Mouse (Mus musculus): ENCODE results near the gene Pdzd2.

The Pdzd2 gene

DNA sequence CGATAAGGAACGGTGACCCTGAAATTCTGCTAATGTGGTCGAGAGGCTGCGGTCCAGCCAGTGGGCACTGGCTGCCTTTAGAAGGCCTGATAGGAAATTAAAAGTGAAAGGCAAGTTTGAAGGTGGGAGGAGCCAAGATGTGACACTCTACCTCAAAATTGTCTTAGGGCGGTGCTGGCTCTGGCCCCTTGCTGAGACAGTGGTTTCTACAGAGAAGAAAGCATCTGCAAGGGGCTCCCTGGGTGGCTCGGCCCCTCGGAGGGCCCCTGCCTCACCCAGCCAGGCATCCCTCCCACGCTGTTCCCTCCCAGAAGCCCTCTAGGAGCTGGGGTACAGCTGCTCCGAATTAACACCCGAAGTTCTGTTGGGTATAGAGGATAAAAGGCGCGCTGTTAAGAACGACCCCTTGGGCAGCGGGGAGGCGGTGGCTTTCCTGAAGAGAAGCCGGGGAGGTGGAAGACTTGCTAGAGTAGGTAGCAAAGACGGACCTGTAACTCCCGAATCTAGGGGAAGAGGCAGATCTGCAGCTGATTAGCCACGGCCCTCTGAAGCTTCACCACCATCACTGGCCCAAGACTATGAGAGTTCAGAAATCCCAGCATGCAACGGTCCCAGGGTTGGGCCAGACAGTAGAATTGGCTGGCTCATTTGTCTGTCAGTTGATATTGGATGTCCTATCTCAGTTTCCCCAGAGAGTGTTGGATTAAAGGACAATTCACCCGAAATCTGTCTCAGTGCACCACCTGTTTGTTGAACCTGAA is 71.8 kb downstream of the Pdzd2 start:
- DNase-seq (ENCODE audit: low spot score in 2 of 2) = no peak

GRCm38 (mm10) chr15:12665946-12666345 is 73.8 kb downstream of the Pdzd2 start:
- no peak for DNase-seq (ENCODE audit: low spot score in 2 of 2)

GRCm38 (mm10) chr15:12663351-12663750 is 76.4 kb downstream of the Pdzd2 start:
- no peak for DNase-seq (ENCODE audit: low spot score in 2 of 2)

DNA sequence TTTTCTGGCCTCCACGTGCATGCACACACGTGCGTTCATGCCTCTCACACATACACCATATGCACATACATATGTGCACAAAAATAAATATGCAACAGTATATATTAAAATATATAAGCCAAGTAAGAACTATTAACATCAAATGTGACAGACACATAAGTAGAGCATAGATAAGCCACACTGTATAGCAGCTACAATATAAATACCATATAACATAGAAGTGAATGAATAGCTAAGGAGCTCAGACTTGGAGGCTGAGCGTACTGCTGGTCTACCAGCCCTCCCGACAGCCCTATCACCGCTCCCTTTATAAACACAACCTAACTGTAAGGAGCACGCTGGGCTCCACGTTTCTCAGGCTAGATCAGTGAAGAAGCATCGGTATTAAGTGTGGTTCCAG is 79.4 kb downstream of the Pdzd2 start:
- DNase-seq (ENCODE audit: low spot score in 2 of 2) = no peak

- DNase-seq (ENCODE audit: low spot score in 2 of 2) = no peak
Measured at GRCm38 (mm10) chr15:12655959-12656662, 83.6 kb downstream of the Pdzd2 start.

DNA sequence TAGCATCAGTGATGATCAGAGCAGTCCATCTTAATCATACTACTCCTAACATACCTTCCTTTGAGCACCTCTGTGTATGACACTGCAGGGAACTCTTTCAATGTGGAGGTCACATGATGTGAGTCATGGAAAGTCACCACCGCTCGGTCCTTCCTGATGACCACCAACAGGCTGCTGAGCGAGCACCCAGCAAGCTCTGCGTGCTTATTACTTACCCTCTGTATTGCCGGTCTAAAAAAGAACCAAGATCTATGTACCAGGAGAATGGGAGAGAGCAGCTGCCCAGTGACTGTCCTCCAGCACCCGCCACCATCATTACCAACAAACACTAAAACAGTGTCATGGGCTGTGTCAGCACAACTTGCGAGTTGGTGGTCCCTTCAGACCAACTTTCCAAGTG is 84.4 kb downstream of the Pdzd2 start:
- DNase-seq (ENCODE audit: low spot score in 2 of 2) = no peak

- DNase-seq (ENCODE audit: low spot score in 2 of 2) = no peak
Measured at GRCm38 (mm10) chr15:12652336-12653031, 87.2 kb downstream of the Pdzd2 start.

DNA sequence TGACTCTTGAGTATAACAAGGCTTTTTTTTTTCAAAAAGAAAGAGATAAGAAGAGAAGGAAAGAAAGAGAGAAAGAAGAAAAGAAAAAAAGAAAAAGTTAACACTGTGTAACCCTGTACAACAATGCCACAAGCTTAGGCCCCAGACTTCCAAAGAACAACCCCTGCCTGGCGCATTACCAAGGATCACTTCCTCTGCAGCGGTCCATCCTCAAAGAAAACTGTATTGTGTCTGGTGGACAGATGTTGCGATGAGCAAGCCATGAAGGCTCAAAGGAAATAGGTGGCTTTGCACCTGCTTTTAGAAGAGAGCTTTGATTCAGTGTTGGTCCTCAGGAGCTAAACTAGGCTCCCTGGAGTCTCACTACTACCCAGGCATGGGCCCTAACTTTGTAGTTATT is 89.5 kb downstream of the Pdzd2 start:
- no peak for DNase-seq (ENCODE audit: low spot score in 2 of 2)

DNA sequence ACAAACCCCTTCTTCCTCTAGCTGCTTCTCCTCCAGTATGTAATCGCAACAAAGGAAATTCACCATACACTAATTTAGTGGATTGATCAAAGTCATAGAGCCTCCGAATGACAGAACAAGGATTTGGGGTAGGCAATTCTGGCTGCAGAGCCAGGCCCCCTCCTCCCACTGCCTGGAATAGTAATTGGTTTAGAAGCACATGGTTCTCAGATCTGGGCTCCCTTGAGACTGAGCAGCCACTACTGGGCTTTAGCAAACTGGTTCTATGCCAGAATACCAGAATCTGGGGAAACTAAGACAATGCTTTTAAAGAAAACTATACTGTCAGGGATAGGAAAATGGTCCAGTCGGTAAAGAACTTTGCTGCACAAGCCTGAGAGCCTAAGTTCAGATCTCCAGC is 90.0 kb downstream of the Pdzd2 start:
- DNase-seq (ENCODE audit: low spot score in 2 of 2) = no peak

GRCm38 (mm10) chr15:12649131-12649530 is 90.6 kb downstream of the Pdzd2 start:
- DNase-seq (ENCODE audit: low spot score in 2 of 2) = no peak

DNA sequence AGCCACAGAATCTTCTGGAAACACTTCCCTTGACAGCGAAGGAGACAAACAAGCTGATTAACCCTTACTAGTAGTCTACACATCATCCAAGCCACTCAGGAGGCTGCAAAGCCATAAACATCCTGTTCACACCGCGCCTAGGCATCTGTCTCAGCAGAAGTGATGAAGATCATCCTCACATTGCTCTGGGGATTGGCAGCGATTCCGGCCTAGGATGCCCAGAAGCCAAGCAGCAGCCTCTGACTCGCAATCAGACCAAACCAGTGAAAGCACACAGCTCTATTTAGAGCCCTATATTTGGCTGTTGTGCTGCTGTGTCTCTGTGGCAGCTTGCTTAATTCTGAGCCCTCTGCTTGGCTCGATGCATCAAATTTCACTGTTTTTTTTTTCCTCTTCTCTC is 99.0 kb downstream of the Pdzd2 start:
- no peak for DNase-seq (ENCODE audit: low spot score in 2 of 2)

- no peak for DNase-seq (ENCODE audit: low spot score in 2 of 2)
Measured at GRCm38 (mm10) chr15:12639776-12640175, 99.9 kb downstream of the Pdzd2 start.

- DNase-seq (ENCODE audit: low spot score in 2 of 2) = no peak
Measured at GRCm38 (mm10) chr15:12639181-12639580, 100.5 kb downstream of the Pdzd2 start.

GRCm38 (mm10) chr15:12638370-12639030 is 101.2 kb downstream of the Pdzd2 start:
- no peak for DNase-seq (ENCODE audit: low spot score in 2 of 2)

DNA sequence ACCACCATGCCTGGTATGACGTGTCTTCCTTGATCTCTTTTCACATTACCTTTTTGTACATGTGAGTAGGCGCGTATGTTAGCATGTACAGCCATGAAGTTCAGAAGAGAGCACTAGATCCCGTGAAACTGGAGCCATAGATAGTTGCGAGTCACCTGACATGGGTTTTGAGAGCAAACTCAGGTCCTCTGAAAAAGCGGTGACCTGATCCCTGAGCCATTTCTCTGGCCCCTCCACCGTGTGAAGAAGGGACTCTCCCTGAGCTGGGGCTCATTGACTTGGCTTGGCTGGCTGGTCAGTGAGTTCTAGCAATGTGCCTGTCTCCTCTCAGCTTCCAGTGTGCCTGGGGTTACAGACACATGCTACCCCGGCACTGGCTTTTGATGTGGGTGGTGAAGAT is 102.2 kb downstream of the Pdzd2 start:
- DNase-seq (ENCODE audit: low spot score in 2 of 2) = no peak

GRCm38 (mm10) chr15:12636386-12636785 is 103.3 kb downstream of the Pdzd2 start:
- DNase-seq (ENCODE audit: low spot score in 2 of 2) = no peak

DNA sequence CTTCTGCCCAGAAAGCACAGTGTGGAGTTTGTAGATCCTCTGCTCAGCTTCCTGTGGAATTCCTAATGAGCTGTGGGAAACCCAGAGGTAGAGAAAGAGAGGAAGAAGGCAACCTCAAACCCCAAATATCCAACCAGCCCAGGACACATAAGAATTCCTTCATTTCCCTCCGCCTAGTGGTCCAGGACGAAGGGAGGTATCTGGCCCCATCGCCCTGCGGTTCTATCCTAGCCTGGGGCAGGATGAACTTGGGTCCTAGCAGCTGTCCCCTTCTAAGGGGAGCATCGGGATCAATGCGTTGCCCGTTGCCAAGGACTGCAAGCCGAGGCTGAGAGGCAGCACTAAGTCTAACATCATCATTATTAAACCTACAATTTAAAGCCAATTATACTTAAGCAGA is 104.8 kb downstream of the Pdzd2 start:
- no peak for DNase-seq (ENCODE audit: low spot score in 2 of 2)

- no peak for DNase-seq (ENCODE audit: low spot score in 2 of 2)
Measured at GRCm38 (mm10) chr15:12629164-12629563, 110.6 kb downstream of the Pdzd2 start.

GRCm38 (mm10) chr15:12628451-12628850 is 111.3 kb downstream of the Pdzd2 start:
- no peak for DNase-seq (ENCODE audit: low spot score in 2 of 2)

DNA sequence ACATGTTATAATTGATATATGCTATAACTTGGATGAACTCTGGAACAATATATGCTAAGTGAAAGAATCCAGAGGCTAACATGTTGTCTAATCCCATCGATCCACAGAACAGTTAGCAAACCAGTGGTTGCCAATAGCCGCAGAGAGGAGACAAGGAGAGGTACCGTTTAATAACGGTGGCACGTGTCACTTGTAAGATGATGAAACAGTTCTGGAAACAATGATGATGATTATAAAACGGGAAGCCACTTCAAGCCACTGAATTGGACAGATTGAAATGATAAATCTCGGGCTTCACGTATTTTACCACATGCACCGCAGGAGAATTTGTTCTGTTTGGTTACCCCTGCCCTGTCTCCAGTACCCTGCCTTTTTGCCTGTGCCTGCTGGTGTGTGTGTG is 112.8 kb downstream of the Pdzd2 start:
- DNase-seq (ENCODE audit: low spot score in 2 of 2) = no peak

GRCm38 (mm10) chr15:12626166-12626565 is 113.6 kb downstream of the Pdzd2 start:
- DNase-seq (ENCODE audit: low spot score in 2 of 2) = no peak

- DNase-seq (ENCODE audit: low spot score in 2 of 2) = no peak
Measured at GRCm38 (mm10) chr15:12625524-12625923, 114.2 kb downstream of the Pdzd2 start.

Measured in urinary bladder, postnatal 36 days (tissue).